Mouse (Mus musculus) heart, embryonic 15.5 days (tissue): ENCODE results near the gene BC029722. TPM values are rescaled to one million over a fixed set of nuclear protein-coding genes. Genes with fewer than 3 reads are reported as not detected.
A peak's percentile ranks its signal among the peaks of the same experiment; 100 is the strongest.

Source experiments
- ATAC-seq: fragments of 200-750 bp; cut with Nextera tagmentation; replicated peaks from 2 replicates; pipeline ENCODE4 v1.8.0; 2017; ENCODE audit warnings: low read depth, moderate TSS enrichment; ENCODE audit not compliant: insufficient number of reproducible peaks, insufficient read depth, low FRiP score
- H3K27ac ChIP-seq: fragments of 300-500 bp; sonication (generic); 2 replicates; pipeline ENCODE4 v1.5.1; 2015; ENCODE audit warnings: mild to moderate bottlenecking, inconsistent platforms
- H3K27me3 ChIP-seq: fragments of 300-500 bp; sonication (generic); 2 replicates; pipeline ENCODE4 v1.6.1; 2015; ENCODE audit warnings: inconsistent platforms
- H3K36me3 ChIP-seq: fragments of 300-500 bp; sonication (generic); 2 replicates; pipeline ENCODE4 v1.6.1; 2015; ENCODE audit warnings: mild to moderate bottlenecking, inconsistent platforms
- H3K4me1 ChIP-seq: fragments of 300-500 bp; sonication (generic); replicated peaks from 2 replicates; pipeline ENCODE4 v1.6.1; 2015; ENCODE audit warnings: inconsistent platforms
- H3K4me2 ChIP-seq: fragments of 300-500 bp; sonication (generic); 2 replicates; pipeline ENCODE4 v1.6.1; 2015; ENCODE audit warnings: inconsistent platforms, mild to moderate bottlenecking, moderate library complexity
- H3K4me3 ChIP-seq: fragments of 300-500 bp; sonication (generic); 2 replicates; pipeline ENCODE4 v1.5.1; 2015; ENCODE audit warnings: mild to moderate bottlenecking, inconsistent platforms
- H3K9ac ChIP-seq: fragments of 300-500 bp; sonication (generic); 2 replicates; pipeline ENCODE4 v1.6.1; 2015; ENCODE audit warnings: mild to moderate bottlenecking, inconsistent platforms
- H3K9me3 ChIP-seq: fragments of 300-500 bp; sonication (generic); replicated peaks from 2 replicates; pipeline ENCODE4 v1.6.1; 2016; ENCODE audit warnings: inconsistent platforms
- WGBS: fragments of 180-500 bp; shearing (Covaris S2); methylation state at CpG from one replicate; pipeline ENCODE4 v1.1.7; 2015; ENCODE audit warnings: mixed read lengths; 5-methylcytosine and 5-hydroxymethylcytosine counted together
- polyA plus RNA-seq: library from polyadenylated mRNA; unstranded; fragments of >200 nt; fragmentation: Nextera tagmentation; extraction: Ambion mirVana; gene quantifications from 2 replicates; pipeline ENCODE4 v1.2.1, GENCODE M21; 2015

BC029722 gene
- polyA plus RNA-seq, 1 experiment from 2014 or later, result 14.8 TPM

DNA sequence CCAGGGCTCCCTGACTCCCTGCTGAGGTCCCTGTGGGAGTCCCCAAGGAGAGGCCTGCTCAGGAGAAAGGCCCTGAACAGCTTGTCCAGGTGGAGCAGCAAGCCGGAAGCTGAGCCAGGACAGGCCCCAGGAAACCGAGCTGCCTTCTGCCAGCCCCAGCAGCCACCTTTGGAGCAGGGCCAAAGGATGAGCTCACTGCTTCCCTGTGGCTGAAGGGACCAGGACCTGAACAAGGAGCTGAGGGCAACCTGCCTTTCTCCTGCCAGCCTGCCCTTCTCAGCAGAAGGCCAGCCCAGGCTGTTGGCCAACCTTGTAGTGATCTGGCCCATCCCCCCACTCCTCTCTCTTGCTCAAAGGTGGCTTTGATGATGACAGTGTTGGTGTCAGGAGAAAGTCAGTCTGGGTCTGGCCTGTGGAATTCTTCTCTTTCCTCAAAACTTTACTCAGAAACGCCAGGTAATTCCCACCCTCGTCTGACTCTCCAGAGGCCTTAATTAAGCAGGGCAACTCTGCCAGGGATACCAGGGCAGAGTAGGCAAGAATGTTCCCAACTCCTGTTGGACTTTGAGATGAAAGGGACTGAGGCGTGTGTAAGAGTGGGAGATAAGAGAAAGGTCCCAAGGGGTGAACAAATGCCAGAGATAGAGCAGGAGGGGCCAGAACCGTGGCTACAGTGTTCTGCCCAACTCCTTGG lies 13.8 kb downstream of the BC029722 start:
- no peak overlapping the region for H3K4me3 ChIP-seq
- 0 out of 2 replicates have a peak overlapping the region, but pooled peaks have one; percentile 4 for H3K9ac ChIP-seq
- H3K27ac ChIP-seq, result no peak overlapping the region
- H3K27me3 ChIP-seq, result peaks cover 2% of the 10 kb centered on the region; the same call in 1 of the 2 replicates
- no peak overlapping the region for H3K4me2 ChIP-seq
- no peaks in the 10 kb centered on the region for H3K9me3 ChIP-seq
- ATAC-seq, result no peak
- H3K4me1 ChIP-seq, result peaks cover 5% of the 10 kb centered on the region
- H3K36me3 ChIP-seq, result no peaks in the 10 kb centered on the region
- 30% methylated on average over 6 of the region's 6 CpGs for WGBS

DNA sequence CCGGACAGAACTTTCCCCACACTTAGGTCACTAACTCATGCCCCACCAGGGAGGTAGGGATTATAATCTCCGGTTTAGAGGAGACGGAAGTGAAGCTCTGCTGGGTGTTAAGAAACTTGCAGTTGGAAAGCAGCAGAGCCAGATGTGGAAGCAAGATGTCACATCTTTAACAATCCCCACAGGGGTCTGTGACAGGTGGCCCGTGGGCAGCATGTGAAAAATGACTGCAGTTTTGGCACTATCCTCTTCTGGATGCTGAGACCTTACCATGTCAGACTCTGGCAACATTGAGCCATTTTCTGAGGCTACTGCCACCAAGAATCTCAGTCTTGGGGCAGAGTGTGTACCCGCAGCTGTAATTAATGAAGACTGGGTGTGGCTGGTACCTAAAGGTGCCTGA lies 15.2 kb downstream of the BC029722 start:
- Histone ChIP-seq H3K4me1 (peaks cover 5% of the 10 kb centered on the region), H3K27ac (no peak overlapping the region), H3K36me3 (no peaks in the 10 kb centered on the region), H3K4me3 (no peak overlapping the region), H3K27me3 (peaks cover 2% of the 10 kb centered on the region; the same call in 1 of the 2 replicates), H3K9me3 (no peaks in the 10 kb centered on the region), H3K9ac (no peak overlapping the region), H3K4me2 (no peak overlapping the region)
- 63% methylated on average over 5 of the region's 5 CpGs for WGBS
- ATAC-seq, result no peak

DNA sequence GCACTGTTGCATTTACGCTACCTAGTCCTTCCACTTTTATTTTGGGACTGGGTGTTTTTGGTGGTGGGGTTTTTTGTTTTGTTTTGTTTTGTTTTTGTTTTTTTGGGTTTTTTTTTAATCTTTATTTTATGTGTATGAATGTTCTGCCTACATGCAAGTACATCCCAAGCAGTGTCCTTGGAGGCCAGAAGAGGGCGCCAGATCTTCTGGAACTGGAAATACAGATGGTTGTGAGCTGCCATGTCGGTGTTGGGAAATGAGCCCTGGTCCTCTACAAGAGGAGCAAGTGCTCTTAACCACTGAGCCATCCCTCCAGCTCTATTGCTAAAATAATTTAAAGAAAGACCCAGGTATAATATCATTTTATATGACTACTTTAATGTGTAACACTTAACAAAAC lies 16.5 kb downstream of the BC029722 start:
- 50% methylated on average over 3 of the region's 3 CpGs for WGBS

DNA sequence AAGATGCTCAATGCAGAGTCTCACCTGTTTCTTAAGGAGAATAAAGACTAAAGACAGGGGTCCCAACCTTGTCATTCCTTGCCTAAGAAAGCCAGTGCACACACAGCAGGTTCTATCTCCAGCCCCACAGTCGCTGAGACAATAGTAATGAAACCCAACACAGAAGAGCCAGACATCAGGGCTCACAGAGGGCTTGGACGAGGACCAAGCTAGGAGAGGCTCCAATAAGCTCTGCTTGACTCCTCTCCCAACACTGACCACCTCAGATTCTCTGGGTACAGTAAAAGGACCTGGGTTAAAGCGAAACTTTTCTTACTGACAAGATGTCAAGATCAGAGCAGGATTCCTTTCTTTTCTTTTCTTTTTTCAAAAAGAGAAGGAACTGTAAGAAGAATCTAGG lies 20.6 kb downstream of the BC029722 start:
- no peaks in the 10 kb centered on the region for H3K4me1 ChIP-seq
- 52% methylated on average over 3 of the region's 3 CpGs for WGBS
- H3K9ac ChIP-seq, result no peak overlapping the region
- no peaks in the 10 kb centered on the region for H3K9me3 ChIP-seq
- ATAC-seq, result no peak
- no peaks in the 10 kb centered on the region for H3K27me3 ChIP-seq
- H3K27ac ChIP-seq, result no peak overlapping the region
- H3K36me3 ChIP-seq, result no peaks in the 10 kb centered on the region
- H3K4me2 ChIP-seq, result no peak overlapping the region
- H3K4me3 ChIP-seq, result no peak overlapping the region

More for the DNA sequence above, 16.5 kb downstream of the BC029722 start:
- ATAC-seq, result no peak
- Histone ChIP-seq H3K36me3 (no peaks in the 10 kb centered on the region), H3K9me3 (no peaks in the 10 kb centered on the region), H3K4me3 (no peak overlapping the region), H3K9ac (no peak overlapping the region), H3K4me2 (no peak overlapping the region), H3K27me3 (peaks cover 2% of the 10 kb centered on the region; the same call in 1 of the 2 replicates), H3K27ac (no peak overlapping the region), H3K4me1 (peaks cover 5% of the 10 kb centered on the region)

DNA sequence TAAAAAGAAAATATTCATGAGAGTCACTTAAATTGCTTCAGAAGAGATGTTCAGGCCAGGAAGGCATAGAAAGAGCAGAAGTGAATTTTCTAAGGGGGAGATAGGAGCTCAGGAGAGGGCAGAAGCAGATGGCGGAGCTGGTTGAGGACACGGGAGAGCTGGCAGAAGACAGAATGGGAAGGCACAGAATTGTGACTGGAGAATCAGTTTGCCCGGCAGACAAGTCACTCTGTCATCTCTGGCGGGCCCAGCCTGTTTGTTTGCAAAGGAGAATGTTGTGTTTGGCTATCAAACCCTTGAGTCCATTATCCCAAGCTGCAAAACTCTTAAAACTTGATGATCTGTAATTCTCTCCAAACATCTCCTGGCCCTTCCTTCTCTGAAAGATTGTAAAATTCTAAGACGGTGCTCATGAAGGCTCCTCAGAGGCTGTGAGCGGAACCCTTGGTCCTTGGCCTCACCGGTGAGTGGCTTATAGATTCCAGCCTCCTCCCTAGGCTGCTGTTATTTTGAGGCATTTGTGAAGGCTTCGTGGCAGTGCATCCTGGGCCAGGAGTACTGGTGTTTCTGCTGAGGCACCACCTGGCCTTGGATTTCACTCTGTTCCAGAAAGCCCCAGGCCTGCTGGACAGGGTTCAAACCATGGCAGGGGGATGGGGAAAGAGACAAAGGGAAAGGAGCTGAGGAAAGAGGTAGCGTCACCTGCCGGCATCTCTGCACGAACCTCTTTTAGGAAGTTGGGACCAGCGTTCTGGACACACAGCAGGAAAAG lies 24.4 kb downstream of the BC029722 start:
- no peaks in the 10 kb centered on the region for H3K36me3 ChIP-seq
- H3K9me3 ChIP-seq, result no peaks in the 10 kb centered on the region
- no peak overlapping the region for H3K27ac ChIP-seq
- H3K4me1 ChIP-seq, result no peaks in the 10 kb centered on the region
- ATAC-seq, result no peak
- no peak overlapping the region for H3K9ac ChIP-seq
- 0 out of 2 replicates have a peak, but pooled peaks cover 11% of the 10 kb centered on the region for H3K27me3 ChIP-seq
- no peak overlapping the region for H3K4me3 ChIP-seq
- 81% methylated on average over 12 of the region's 12 CpGs for WGBS
- no peak overlapping the region for H3K4me2 ChIP-seq

DNA sequence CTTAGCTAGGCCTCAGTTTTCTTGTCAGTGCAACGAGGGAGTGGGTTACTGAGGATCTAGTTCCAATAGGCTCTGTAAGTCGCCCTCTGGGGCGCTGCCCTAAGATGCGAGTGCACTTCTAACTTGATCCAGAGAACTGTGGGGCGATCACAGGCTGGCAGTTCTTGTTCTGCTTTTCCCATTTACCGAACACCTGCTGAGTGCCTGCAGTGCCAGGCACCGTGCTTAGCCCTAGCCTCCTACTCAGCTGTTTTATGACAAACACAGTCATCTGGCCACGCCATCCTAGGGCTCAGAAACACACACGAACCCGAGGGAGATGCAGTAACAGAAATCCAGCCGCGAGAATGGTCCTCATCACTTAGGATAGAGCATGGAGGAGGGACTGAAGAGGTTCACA lies 26.3 kb downstream of the BC029722 start:
- no peak overlapping the region for H3K4me3 ChIP-seq
- H3K27ac ChIP-seq, result no peak overlapping the region
- no peaks in the 10 kb centered on the region for H3K36me3 ChIP-seq
- H3K9ac ChIP-seq, result no peak overlapping the region
- 39% methylated on average over 12 of the region's 12 CpGs for WGBS
- H3K4me1 ChIP-seq, result no peaks in the 10 kb centered on the region
- peaks cover 18% of the 10 kb centered on the region; the same call in 1 of the 2 replicates for H3K27me3 ChIP-seq
- ATAC-seq, result no peak
- no peaks in the 10 kb centered on the region for H3K9me3 ChIP-seq
- H3K4me2 ChIP-seq, result no peak overlapping the region; the same call in 1 of the 2 replicates

DNA sequence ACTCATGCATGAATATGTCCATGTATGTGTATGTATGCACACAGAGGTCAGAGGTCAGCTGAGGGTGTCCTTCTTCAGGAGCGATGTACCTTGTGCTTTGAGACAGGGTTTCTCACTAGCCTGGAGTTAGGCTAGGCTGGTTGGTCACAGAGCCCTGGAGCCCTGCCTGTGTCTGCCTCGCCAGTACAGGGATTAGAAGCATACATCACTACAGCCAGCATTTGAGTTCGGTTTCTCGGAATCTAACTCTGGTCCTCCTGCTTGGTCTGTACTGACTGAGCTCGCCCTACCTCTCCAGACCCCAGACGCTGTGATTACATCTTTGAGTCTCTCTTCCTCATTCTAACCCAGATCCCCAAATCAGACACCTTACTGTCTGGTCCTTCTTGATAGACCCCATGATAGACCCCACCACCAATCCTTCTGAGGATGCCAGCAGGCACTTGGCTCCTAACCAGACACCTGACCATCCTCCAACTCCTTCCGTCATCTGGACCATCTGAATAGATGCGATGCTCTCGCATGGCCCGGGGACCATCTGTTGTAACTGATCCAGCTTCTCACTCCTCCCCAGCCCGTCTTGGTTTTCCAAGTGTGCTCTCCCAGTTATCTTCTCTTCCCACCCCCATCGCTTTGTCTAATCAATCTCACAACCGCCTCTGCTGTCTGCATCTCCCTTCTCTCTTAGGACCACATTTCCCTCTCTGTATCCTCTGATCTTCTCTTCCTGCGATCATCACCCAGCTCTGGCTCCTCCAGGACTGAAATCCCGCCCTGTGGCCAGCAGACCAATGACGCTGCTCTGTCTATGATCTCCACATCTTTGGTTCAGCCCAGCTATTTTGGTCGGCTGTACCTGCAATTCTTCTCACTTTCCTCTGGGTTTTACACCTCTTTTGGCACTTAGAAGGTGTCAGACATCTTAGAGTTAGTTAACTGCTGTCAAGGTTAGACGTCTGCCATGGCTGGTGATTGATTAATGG lies 31.0 kb downstream of the BC029722 start:
- ATAC-seq, result no peak
- WGBS, result 54% methylated on average over 18 of the region's 18 CpGs
- no peak overlapping the region for H3K27ac ChIP-seq
- H3K4me2 ChIP-seq, result no peak overlapping the region
- H3K9ac ChIP-seq, result no peak overlapping the region
- no peaks in the 10 kb centered on the region for H3K36me3 ChIP-seq
- H3K9me3 ChIP-seq, result no peaks in the 10 kb centered on the region
- no peaks in the 10 kb centered on the region for H3K4me1 ChIP-seq
- no peak overlapping the region for H3K4me3 ChIP-seq
- H3K27me3 ChIP-seq, result peaks cover 19% of the 10 kb centered on the region; the same call in 1 of the 2 replicates

DNA sequence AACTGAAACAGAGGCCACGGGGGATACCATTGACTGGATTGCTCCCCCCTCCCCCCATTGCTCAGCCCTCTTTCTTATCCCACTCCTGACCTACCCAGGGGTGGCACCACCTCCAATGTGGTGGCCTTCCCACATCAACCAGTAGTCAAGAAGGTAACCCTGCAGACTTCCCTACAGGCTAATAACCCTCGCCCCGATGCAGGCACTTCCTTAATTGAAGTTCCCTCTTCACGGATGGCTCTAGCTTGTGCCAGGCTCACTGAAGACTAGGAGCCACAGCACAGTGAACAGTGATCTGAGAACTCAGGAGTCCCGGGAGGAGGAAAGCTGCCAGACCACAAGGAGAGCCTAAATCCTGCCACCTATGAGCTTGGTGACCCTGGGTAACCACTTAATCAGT lies 32.3 kb downstream of the BC029722 start:
- Histone ChIP-seq H3K9me3 (no peaks in the 10 kb centered on the region), H3K27ac (no peak overlapping the region), H3K9ac (no peak overlapping the region), H3K36me3 (no peaks in the 10 kb centered on the region), H3K4me2 (no peak overlapping the region), H3K27me3 (peaks cover 19% of the 10 kb centered on the region; the same call in 1 of the 2 replicates), H3K4me1 (no peaks in the 10 kb centered on the region), H3K4me3 (no peak overlapping the region)
- ATAC-seq, result no peak
- 59% methylated on average over 5 of the region's 5 CpGs for WGBS

DNA sequence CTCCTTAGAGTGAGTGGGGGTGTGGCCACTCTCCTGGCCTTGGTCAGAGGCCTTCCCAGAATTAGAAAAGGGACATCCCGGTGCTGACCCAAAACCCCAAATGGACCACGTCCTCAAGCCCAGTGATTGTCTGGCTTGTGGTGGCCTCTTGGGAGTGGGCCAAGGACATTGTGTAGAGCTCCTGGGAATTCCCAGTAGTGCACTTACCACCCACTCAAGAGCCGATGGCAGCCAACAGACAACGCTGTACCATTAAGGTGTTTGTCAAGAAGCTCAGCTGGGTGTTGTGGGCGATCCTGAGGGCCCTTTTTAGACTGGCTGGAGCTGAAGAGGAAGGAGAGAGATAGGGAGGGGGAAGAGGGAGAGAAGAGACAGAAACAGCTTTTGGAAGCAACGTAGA lies 34.7 kb downstream of the BC029722 start:
- no peaks in the 10 kb centered on the region for H3K4me1 ChIP-seq
- H3K4me3 ChIP-seq, result no peak overlapping the region
- H3K27me3 ChIP-seq, result peaks cover 8% of the 10 kb centered on the region; the same call in 1 of the 2 replicates
- ATAC-seq, result no peak
- WGBS, result 62% methylated on average over 6 of the region's 6 CpGs
- H3K27ac ChIP-seq, result no peak overlapping the region
- H3K9me3 ChIP-seq, result no peaks in the 10 kb centered on the region
- no peak overlapping the region for H3K9ac ChIP-seq
- H3K36me3 ChIP-seq, result no peaks in the 10 kb centered on the region
- no peak overlapping the region for H3K4me2 ChIP-seq

DNA sequence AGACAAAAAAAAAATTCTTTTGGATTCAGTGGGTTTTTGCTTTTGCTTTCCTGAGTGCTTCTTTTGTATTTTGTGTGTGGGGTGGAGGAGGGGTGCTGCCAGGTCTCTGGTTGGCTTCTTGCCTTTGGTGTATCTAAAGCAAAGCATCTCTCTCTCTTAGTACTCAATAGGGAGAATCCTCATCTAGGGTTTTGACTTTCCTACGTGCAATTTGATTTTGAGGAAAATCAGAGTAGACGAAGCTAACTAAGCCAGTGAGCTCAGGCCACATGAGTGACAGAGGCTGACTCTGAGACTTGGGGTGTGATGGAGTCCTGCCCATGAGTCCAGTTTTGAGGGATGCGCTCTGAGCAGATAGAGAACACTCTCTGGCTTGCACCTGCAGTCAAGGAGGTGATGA lies 39.7 kb downstream of the BC029722 start:
- no peak for ATAC-seq
- Histone ChIP-seq H3K36me3 (no peaks in the 10 kb centered on the region), H3K27ac (no peak overlapping the region), H3K4me3 (no peak overlapping the region), H3K9me3 (no peaks in the 10 kb centered on the region), H3K4me2 (no peak overlapping the region), H3K9ac (no peak overlapping the region), H3K27me3 (peaks cover 37% of the 10 kb centered on the region), H3K4me1 (peaks cover 9% of the 10 kb centered on the region)
- WGBS, result 80% methylated on average over 3 of the region's 3 CpGs

DNA sequence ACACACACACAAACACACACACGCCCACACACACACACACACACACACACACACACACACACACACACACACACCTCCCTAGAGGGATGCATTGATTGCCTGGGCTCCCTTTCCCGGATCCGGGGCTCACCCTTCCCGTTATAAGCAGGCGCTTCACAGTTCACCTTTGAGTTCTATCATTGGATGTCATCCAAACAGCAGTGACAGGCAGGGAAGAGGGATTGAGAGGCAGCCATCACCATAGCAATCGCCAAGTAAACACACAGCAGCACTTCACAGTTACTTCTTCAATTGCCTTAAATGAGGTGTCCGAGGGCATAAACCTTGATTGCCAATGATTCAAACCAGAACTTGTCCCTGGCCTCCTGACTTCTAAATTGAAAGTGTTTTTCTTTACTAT lies 40.2 kb downstream of the BC029722 start:
- H3K27me3 ChIP-seq, result peaks cover 42% of the 10 kb centered on the region
- no peak overlapping the region for H3K4me3 ChIP-seq
- no peak overlapping the region for H3K9ac ChIP-seq
- H3K9me3 ChIP-seq, result no peaks in the 10 kb centered on the region
- H3K4me2 ChIP-seq, result no peak overlapping the region
- H3K4me1 ChIP-seq, result peaks cover 9% of the 10 kb centered on the region
- H3K36me3 ChIP-seq, result no peaks in the 10 kb centered on the region
- H3K27ac ChIP-seq, result no peak overlapping the region
- WGBS, result 50% methylated on average over 7 of the region's 7 CpGs
- no peak for ATAC-seq
